Mouse (Mus musculus): Measurements from ENCODE around the gene Supt16. TPM values are rescaled to one million over a fixed set of nuclear protein-coding genes. Genes with fewer than 3 reads are reported as not detected.

The Supt16 gene
- polyA plus RNA-seq (2015; fragmentation: Nextera tagmentation; extraction: Ambion mirVana) = 37.1 and 39.0 TPM in 2 replicates

DNA sequence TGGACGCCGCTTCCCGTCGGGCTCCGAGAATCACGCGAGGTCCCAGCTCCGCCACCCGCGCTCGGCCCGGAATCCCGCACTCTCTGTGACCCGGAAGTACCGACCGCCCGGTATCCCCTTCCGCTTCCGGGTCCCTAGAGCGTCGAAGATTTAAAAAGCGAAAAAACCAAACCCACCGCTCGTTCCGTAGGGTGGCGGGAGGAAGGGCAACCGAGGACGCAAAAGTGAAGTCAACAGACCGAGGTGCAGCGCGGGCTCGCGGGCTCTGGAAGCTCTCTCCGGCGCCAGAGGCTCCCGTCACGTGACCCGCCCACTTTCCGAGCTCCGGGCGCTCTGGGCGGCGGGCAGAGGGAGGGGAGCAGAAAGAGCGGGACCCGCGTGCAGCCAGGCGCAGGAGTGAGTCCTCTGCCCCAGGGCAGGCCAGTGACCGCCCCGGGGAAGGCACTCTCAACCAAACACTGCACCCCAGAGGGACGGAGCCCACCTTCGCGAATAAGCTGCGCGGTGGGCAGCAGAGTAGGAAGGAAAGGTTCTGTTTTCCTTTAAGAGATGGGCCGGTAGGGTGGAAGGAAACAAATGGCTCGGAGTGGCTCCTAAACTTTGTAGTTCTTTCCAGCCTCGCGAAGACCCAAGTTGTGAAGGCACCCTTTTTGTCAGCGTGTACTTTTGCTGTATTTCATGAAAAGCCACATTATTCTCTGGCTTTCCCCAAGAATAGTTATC lies at the start of gene Supt16:
TSS of gene Supt16 (minus strand) at position 261 of the 723 bp plus-strand sequence.
- Histone ChIP-seq H3K4me3 (ENCODE audit: low read length) (peak within 1 kb of the TSS; percentile 100), H3K4me1 (ENCODE audit: control insufficient read depth, insufficient read depth, low read depth, low read length) (peaks cover 18% of the 10 kb centered on the region), H3K4me2 (ENCODE audit: low read length) (peak within 1 kb of the TSS; percentile 90), H3K9me3 (ENCODE audit: control insufficient read depth, low read length) (no peaks in the 10 kb centered on the region), H3K27ac (ENCODE audit: low read depth, low read length) (peak within 1 kb of the TSS; percentile 88), H3K9ac (ENCODE audit: low read depth, low read length) (peak within 1 kb of the TSS; percentile 93), H3K36me3 (ENCODE audit: control insufficient read depth, insufficient read depth, low read length) (peaks cover 17% of the 10 kb centered on the region), H3K27me3 (replicated peaks; ENCODE audit: control insufficient read depth, insufficient read depth, low read length) (no peaks in the 10 kb centered on the region)
- ATAC-seq = peak; percentile 98
- WGBS = under 1% methylated on average over 56 of the region's 59 CpGs

DNA sequence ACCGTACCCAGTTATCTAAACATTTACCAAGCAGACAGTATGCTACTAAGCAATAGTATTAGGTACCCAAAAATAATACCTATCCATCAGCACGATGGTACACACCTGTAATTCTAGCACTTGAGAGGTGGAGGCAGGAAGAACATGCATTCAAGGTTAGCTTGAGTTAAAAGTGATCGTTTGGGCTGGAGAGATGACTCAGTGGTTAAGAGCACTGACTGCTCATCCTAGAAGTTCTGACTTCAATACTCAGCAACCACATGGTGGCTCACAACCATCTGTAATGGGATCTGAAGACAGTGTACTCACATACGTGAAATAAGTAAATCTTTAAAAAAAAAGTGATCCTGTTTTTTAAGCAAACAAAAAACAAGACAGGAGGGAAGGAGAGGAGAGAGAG lies 48.9 kb upstream of the Supt16 start:
- 87% methylated on average over 4 of the region's 4 CpGs for WGBS
- no peaks in the 10 kb centered on the region for H3K27me3 ChIP-seq (replicated peaks; ENCODE audit: control insufficient read depth, insufficient read depth, low read length)
- H3K9me3 ChIP-seq (ENCODE audit: control insufficient read depth, low read length) = no peaks in the 10 kb centered on the region
- H3K4me1 ChIP-seq (ENCODE audit: control insufficient read depth, insufficient read depth, low read depth, low read length) = peaks cover 15% of the 10 kb centered on the region
- no peak overlapping the region for H3K27ac ChIP-seq (ENCODE audit: low read depth, low read length)
- no peak for ATAC-seq
- H3K4me2 ChIP-seq (ENCODE audit: low read length) = no peak overlapping the region
- H3K9ac ChIP-seq (ENCODE audit: low read depth, low read length) = no peak overlapping the region
- H3K36me3 ChIP-seq (ENCODE audit: control insufficient read depth, insufficient read depth, low read length) = no peaks in the 10 kb centered on the region
- no peak overlapping the region for H3K4me3 ChIP-seq (ENCODE audit: low read length)

DNA sequence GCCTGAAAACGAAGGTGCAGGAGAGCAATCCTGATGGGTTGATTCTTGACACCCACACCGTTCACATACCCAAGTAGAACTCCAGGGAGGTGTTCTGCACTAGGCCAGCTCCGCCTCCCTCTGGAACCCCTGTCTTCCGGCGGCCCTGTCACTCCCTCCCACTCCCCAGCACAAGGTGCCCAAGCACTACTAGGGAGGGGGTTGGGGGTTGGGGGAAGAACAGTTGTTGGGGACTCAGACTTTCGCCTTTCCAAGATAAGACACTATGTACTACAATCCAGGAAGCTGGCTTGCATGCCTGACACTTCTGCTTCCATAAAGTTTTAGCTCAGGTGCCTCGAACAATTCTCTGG lies 47.5 kb upstream of the Supt16 start:
- H3K36me3 ChIP-seq (ENCODE audit: control insufficient read depth, insufficient read depth, low read length) = no peaks in the 10 kb centered on the region
- no peaks in the 10 kb centered on the region for H3K9me3 ChIP-seq (ENCODE audit: control insufficient read depth, low read length)
- H3K4me1 ChIP-seq (ENCODE audit: control insufficient read depth, insufficient read depth, low read depth, low read length) = peaks cover 15% of the 10 kb centered on the region
- H3K27ac ChIP-seq (ENCODE audit: low read depth, low read length) = peak overlapping the region; percentile 74
- WGBS = 10% methylated on average over 7 of the region's 7 CpGs
- peak; percentile 88 for ATAC-seq
- H3K9ac ChIP-seq (ENCODE audit: low read depth, low read length) = peak overlapping the region; percentile 80
- peak overlapping the region; percentile 87 for H3K4me2 ChIP-seq (ENCODE audit: low read length)
- H3K4me3 ChIP-seq (ENCODE audit: low read length) = peak overlapping the region; percentile 61
- no peaks in the 10 kb centered on the region for H3K27me3 ChIP-seq (replicated peaks; ENCODE audit: control insufficient read depth, insufficient read depth, low read length)

DNA sequence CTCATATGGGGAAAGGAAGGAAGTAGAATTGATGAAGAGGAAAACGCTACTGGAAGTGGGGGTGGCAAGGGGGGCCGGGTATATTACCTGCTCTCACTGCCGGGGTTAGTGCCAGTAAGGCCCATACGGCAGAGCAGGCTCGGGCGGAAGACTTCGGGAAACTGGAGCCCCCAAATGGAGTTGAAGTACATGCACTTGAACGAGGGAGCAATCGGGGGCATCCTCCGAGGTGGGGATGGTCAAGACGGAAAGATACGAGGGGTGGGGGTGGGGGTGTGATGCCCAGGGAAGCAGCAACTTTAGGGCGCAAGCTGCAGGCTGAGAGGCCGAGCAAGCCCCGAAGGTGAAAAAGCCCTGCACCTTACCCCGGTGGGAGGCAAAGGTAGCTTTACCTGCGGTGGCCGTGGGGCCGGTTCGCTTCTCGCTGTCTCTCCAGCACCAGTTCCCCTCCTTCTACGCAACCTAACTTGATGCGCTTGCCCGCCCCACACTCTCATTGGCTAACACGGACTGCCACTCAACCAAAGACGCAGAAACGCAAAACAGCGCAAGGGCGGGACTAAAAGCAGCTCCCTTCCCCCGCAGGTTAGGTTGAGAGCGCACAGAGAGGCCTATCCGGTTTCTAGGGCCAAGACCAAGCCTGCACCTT lies 46.9 kb upstream of the Supt16 start:
- Histone ChIP-seq H3K9ac (ENCODE audit: low read depth, low read length) (peak overlapping the region; percentile 80), H3K27ac (ENCODE audit: low read depth, low read length) (peak overlapping the region; percentile 74), H3K4me1 (ENCODE audit: control insufficient read depth, insufficient read depth, low read depth, low read length) (peaks cover 15% of the 10 kb centered on the region), H3K36me3 (ENCODE audit: control insufficient read depth, insufficient read depth, low read length) (no peaks in the 10 kb centered on the region), H3K9me3 (ENCODE audit: control insufficient read depth, low read length) (no peaks in the 10 kb centered on the region), H3K4me3 (ENCODE audit: low read length) (peak overlapping the region; percentile 61), H3K4me2 (ENCODE audit: low read length) (peak overlapping the region; percentile 87), H3K27me3 (replicated peaks; ENCODE audit: control insufficient read depth, insufficient read depth, low read length) (no peaks in the 10 kb centered on the region)
- ATAC-seq = peak; percentile 99
- WGBS = under 1% methylated on average over 32 of the region's 32 CpGs

DNA sequence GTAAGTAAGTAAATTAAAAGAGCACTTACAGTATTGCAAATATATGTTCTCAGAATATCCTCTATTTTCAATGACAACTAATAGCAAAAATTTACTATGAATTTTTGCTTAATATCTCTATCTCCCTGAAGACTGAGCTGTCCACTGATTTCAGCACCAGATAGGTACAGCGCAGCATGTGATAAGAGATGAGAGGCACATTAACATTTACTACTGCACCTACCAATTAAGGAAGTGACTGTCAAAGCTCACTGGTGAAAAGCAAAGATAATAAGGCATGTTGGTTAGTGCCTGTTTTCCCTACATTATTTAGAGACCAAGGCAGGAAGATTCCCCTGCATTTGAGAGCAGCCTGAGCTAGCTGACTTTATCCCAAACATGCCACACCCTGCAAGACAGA lies 39.0 kb upstream of the Supt16 start:
- H3K27me3 ChIP-seq (replicated peaks; ENCODE audit: control insufficient read depth, insufficient read depth, low read length) = no peaks in the 10 kb centered on the region
- H3K4me1 ChIP-seq (ENCODE audit: control insufficient read depth, insufficient read depth, low read depth, low read length) = no peaks in the 10 kb centered on the region
- H3K9me3 ChIP-seq (ENCODE audit: control insufficient read depth, low read length) = no peaks in the 10 kb centered on the region
- H3K4me2 ChIP-seq (ENCODE audit: low read length) = no peak overlapping the region
- no peak for ATAC-seq
- no peak overlapping the region for H3K9ac ChIP-seq (ENCODE audit: low read depth, low read length)
- WGBS = 90% methylated on average over 1 of the region's 1 CpGs
- no peak overlapping the region for H3K27ac ChIP-seq (ENCODE audit: low read depth, low read length)
- no peak overlapping the region for H3K4me3 ChIP-seq (ENCODE audit: low read length)
- H3K36me3 ChIP-seq (ENCODE audit: control insufficient read depth, insufficient read depth, low read length) = peaks cover 43% of the 10 kb centered on the region

DNA sequence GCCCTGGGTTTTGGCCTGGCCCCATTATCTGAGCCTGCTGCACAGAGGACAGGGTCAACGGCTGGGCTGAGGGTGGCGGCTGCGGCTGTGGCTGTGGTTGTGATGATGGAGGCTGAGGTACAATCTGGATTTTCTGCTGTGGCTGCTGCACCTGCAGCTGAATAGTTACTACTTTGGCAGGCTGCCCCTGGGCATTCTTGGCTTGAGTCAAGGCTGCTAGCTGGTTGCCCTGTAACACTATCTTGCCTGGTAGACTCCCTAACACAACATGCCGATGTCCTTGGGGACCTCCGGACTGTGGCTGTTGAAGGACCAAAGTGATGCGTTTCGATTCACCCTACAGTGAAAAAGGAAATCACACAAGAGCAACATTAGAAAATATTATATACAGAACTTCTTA lies 37.9 kb upstream of the Supt16 start:
- Histone ChIP-seq H3K4me3 (ENCODE audit: low read length) (no peak overlapping the region), H3K27me3 (replicated peaks; ENCODE audit: control insufficient read depth, insufficient read depth, low read length) (no peaks in the 10 kb centered on the region), H3K9ac (ENCODE audit: low read depth, low read length) (no peak overlapping the region), H3K4me2 (ENCODE audit: low read length) (no peak overlapping the region), H3K4me1 (ENCODE audit: control insufficient read depth, insufficient read depth, low read depth, low read length) (no peaks in the 10 kb centered on the region), H3K36me3 (ENCODE audit: control insufficient read depth, insufficient read depth, low read length) (peaks cover 49% of the 10 kb centered on the region), H3K9me3 (ENCODE audit: control insufficient read depth, low read length) (no peaks in the 10 kb centered on the region), H3K27ac (ENCODE audit: low read depth, low read length) (no peak overlapping the region)
- ATAC-seq = no peak
- WGBS = 90% methylated on average over 7 of the region's 7 CpGs

DNA sequence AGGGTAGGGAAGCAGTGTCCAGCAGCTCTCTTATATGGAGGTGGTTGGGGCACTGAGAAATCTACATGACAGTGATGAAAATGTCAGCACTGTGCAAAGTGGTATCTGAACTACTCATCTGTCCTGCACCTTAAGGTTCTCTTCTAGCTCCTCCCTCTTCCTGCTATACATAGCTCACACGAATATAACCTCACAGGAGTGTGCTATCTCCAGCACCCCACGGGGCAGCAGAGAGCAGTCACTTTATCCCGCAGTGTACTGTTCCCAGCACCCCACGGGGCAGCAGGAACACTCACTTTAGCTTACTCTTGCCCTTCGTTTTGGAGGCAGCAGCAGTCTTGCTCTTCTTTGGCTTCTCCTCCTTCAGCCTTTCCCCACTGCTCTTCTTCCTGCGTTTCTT lies 35.0 kb upstream of the Supt16 start:
- Histone ChIP-seq H3K27ac (ENCODE audit: low read depth, low read length) (no peak overlapping the region), H3K4me3 (ENCODE audit: low read length) (no peak overlapping the region), H3K4me2 (ENCODE audit: low read length) (no peak overlapping the region), H3K4me1 (ENCODE audit: control insufficient read depth, insufficient read depth, low read depth, low read length) (no peaks in the 10 kb centered on the region), H3K9me3 (ENCODE audit: control insufficient read depth, low read length) (no peaks in the 10 kb centered on the region), H3K36me3 (ENCODE audit: control insufficient read depth, insufficient read depth, low read length) (peaks cover 59% of the 10 kb centered on the region), H3K27me3 (replicated peaks; ENCODE audit: control insufficient read depth, insufficient read depth, low read length) (no peaks in the 10 kb centered on the region), H3K9ac (ENCODE audit: low read depth, low read length) (no peak overlapping the region)
- ATAC-seq = no peak
- WGBS = 91% methylated on average over 6 of the region's 6 CpGs

DNA sequence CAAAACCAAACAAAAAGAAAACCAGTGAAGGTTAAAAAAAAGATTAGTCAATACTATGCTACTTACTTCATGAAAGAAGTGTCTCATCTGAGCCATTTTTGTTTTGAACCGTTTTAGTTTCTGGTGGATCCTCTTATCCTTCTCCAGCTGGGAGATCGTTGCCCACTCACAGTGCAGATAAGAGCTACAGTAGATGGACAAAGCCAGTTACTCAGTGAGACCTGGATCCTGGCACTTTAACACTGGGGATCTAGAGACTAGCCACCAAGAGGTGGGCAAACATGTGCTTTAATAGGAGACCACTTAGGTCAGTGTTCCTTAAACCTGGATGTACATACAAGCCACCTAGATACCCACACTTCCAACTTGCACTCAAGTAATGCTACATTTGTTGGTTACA lies 28.8 kb upstream of the Supt16 start:
- no peaks in the 10 kb centered on the region for H3K27me3 ChIP-seq (replicated peaks; ENCODE audit: control insufficient read depth, insufficient read depth, low read length)
- no peak for ATAC-seq
- peaks cover 45% of the 10 kb centered on the region for H3K36me3 ChIP-seq (ENCODE audit: control insufficient read depth, insufficient read depth, low read length)
- WGBS = 98% methylated on average over 2 of the region's 2 CpGs
- no peak overlapping the region for H3K27ac ChIP-seq (ENCODE audit: low read depth, low read length)
- H3K4me2 ChIP-seq (ENCODE audit: low read length) = no peak overlapping the region
- H3K9me3 ChIP-seq (ENCODE audit: control insufficient read depth, low read length) = no peaks in the 10 kb centered on the region
- no peak overlapping the region for H3K4me3 ChIP-seq (ENCODE audit: low read length)
- no peaks in the 10 kb centered on the region for H3K4me1 ChIP-seq (ENCODE audit: control insufficient read depth, insufficient read depth, low read depth, low read length)
- H3K9ac ChIP-seq (ENCODE audit: low read depth, low read length) = no peak overlapping the region

DNA sequence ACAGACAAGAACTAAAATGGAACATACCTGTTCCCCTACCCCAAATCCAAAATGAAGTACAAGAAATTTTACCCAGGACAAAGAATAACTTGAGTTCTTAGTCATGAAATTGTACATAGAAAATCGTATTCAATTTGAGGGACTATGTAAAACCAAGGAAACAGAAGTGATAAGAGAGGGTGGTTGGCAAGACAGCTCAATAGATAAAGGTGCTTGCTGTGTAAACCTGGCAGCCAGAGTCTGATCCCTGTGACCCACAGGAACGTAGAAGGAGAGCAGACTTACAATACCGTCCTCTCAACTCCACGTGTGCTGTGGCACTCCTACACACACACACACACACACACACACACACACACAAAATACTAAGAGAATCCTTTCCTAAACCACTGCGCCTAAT lies 20.0 kb upstream of the Supt16 start:
- ATAC-seq = no peak
- WGBS = 94% methylated on average over 5 of the region's 5 CpGs
- no peaks in the 10 kb centered on the region for H3K4me1 ChIP-seq (ENCODE audit: control insufficient read depth, insufficient read depth, low read depth, low read length)
- H3K9ac ChIP-seq (ENCODE audit: low read depth, low read length) = no peak overlapping the region
- H3K9me3 ChIP-seq (ENCODE audit: control insufficient read depth, low read length) = no peaks in the 10 kb centered on the region
- H3K36me3 ChIP-seq (ENCODE audit: control insufficient read depth, insufficient read depth, low read length) = peaks cover 65% of the 10 kb centered on the region
- no peak overlapping the region for H3K27ac ChIP-seq (ENCODE audit: low read depth, low read length)
- no peaks in the 10 kb centered on the region for H3K27me3 ChIP-seq (replicated peaks; ENCODE audit: control insufficient read depth, insufficient read depth, low read length)
- no peak overlapping the region for H3K4me3 ChIP-seq (ENCODE audit: low read length)
- no peak overlapping the region for H3K4me2 ChIP-seq (ENCODE audit: low read length)

Data from hindbrain, embryonic 16.5 days (tissue).